Mouse (Mus musculus) urinary bladder, postnatal 36 days (tissue): ENCODE measurements around the gene Serpina16.
A peak's percentile ranks its signal among the peaks of the same experiment; 100 is the strongest.

ENCODE experiments used
- DNase-seq, 2 experiments: peaks; one replicate each; pipeline ENCODE4 v3.0.0; 2022; ENCODE audit warnings: low spot score in 2 of 2, mixed read lengths in 1 of 2

Serpina16 gene

DNA sequence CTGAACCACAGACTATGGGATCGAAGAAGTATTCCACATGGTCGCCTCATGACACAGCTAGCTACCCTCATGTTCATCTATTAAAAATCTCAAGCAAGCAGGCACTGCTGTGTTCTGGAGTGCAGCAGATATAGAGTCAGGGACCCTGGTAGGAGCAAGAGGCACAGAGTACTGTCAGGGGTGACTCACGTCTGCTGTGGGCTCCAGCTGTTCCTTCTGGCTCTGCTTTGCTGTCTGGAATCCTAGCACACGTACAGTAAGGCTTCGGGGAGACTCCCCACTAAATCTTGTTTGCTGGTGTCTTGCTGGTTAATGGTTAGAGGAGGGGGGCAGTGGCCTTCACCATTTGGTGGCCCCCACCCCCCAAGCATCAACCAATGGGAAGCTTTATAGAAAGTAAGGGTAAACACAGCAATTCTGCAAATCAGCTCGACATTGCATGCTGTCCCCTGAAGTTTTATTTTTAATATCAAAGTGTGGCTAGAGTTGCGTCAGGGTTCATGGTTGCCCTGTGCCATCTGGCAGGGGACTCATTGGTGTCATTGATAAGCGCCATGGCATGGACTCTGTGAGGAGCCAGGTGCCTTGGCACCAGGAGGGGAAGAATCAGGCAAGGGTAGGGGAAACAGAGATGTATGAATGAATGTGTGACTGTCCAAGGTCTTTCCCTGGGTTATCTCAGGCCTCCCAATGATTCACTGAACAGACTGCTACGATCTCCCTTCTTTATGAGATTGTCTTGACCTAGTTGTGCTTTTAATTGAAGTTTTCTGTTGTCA lies 18.9 kb downstream of the Serpina16 start, which contains the start of gene Serpina6:
Serpina6 (minus strand) TSS at position 365 of the 779 bp plus-strand sequence.
- DNase-seq: no peak

DNA sequence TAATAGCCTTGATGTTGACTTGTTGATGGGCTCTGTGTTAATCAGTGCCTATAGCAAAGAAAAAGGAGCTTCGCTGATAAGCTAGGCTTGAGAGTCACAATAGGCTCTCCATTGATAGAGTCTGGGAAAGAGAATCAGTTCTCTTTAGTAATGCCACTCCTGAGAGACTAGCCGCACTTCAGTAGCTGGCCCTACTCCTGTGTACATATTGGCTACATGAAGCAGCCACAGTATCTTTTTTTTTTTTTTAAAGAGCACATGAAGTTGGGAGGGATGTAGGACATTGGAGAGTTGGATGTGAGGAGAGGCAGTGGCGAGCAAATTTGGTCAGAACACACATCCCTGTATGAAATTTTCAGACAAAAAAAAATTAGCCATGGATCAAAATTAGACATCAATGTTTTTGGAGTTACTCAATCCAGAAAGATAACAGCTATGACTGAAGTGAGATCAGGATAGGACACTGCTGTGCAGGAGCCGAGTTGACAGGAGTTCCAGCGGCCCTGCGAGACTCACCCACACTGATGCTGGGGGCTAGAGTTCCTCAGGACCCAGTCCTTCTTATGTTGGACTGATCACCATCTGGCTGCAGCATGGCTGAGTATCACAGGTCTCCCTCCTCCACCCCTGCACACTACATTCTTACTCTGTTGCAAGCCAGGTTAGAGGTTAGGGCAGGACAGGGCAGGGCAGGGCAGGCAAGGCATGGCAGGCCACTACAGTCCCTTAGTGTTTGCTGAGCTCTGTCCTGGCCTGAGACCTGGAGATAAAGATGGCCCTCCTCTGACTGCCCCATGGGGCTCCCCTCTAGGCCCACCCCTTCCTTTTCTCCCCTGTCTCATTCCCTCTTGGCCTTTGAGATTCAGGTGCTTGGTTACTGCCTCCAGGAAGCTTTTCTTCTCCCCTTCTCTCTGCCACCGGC lies 20.6 kb downstream of the Serpina16 start:
- DNase-seq: no peak

DNA sequence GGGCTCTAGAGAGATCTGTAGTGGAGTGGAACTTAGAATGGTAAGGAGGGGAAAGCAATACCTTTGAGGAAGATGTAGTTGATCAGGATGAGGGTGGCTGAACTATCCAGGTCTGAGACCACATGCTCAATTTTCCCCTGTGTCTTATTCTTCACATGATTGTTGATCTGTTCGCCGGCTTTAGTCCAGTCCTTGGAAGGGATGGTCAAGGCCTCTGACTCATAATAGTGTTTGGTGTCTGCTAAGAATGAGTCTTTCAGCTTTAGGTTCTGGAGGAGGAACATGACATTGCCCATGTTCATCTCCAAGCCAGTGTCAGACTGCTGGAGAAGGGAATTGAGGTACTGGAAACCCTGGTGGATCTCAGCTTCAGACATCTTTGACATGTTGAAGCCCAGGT lies 22.1 kb downstream of the Serpina16 start:
- no peak for DNase-seq

DNA sequence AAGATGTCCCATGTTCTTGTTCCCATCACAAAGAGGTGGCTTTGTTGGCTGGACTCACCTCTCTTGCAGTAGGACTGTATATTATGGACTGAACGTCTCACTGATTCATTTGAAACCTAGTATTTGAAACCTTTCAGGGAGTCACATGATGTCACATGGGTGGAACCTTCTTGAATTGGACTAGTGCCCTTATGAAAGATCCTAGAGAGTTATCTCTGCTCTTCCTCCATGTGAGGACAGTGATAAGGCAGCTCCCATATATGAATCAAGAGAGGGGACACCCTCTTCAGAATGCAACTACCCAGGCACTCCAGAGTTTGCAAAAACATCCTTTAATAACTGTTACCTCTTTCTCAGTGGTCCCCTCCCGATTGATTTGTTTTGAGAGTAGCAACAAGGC lies 29.6 kb downstream of the Serpina16 start:
- no peak for DNase-seq

DNA sequence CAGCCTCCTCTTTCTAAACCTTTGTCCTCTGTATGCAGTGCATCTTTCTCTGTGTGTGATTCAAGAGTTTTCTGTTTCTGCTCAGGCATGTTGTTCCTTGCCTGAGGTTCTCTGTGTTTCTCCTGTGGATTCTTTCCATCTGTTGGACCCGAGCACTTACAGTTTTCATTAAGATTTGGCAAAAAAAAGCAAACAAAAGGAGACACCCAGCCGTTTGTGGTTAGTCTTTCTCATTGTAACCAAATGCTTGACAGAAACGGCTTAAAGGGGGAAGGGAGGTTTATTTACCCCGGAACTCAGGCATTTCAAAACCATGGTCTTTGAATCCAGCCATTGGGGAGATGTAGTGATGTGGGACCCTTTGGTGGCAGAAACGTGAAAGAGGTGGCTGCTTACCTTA lies 31.3 kb downstream of the Serpina16 start:
- DNase-seq: no peak

DNA sequence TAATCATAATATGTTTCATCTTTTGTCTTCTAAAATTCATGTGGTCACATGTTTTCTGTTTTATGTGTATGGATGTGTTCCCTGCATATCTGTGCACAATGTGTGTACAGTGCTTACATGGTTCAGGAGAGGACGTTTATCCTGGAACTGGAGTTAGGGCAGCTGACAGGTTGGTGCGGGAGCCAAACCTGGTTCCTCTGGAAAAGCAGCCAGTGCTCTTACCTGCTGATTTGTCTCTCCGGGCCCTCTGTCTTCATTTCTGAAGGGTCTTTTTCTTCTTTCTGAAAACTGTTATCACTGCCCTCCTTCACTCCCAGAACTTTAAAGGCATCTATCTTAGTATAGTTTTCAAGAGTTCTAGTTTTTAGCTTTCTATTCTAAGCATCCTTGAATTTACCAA lies 32.1 kb downstream of the Serpina16 start:
- DNase-seq: no peak

DNA sequence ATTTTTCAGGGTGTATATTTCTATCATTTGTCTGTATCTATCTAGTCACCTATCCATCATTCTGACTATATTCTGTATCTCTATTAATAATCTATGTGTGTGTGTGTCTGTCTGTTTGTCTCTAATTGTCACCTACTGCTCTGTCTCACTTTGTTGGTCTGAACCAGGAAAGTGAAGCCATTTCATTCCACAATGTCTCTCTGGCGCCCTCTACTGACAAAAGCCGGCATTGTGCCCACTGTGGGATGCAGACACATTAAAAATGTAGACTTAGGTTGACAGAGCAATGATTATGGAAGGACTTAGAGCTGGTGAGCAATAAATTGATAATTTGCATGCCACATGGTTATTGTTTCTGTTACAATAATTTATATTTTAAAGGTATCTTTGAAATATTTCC lies 32.6 kb downstream of the Serpina16 start:
- peak; percentile 77 to 78 for DNase-seq

DNA sequence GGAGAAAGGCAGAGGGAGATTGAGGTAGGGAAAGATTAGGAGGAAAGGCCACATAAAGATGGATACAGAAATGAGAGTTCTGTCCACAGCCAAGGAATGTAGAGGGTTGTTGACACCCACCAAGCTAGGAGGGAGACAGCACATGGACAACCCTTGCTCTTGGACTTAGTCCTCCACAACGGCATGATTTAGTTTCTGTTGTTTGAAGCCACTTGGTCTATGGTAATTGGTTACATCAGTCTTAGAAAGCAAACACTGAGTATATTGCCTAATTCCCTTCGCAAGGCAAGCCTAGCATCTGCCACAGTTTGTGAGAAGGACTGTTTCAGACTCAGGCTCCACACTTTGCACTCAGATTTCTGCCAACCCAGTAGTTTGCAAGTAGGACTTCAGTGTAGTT lies 40.1 kb downstream of the Serpina16 start:
- no peak for DNase-seq

DNA sequence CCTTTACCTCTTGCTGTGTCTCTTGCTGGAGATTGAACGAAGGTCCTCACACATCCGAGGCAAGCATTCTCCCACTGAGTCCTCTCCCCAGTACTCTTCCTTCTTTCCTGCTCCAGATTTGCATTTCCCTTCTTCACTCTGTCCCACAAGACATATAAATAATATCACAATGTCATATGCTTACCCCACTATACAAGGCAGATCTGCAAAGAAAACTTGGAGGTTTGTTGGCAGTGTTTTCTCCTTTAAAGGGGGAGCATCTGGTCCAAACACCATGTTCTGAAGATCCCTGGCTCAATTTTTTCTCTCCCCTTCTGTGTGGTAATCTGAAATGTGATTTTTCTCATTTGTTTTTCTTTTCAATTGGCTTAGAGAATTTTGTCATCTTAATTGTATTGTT lies 41.5 kb downstream of the Serpina16 start:
- no peak for DNase-seq

DNA sequence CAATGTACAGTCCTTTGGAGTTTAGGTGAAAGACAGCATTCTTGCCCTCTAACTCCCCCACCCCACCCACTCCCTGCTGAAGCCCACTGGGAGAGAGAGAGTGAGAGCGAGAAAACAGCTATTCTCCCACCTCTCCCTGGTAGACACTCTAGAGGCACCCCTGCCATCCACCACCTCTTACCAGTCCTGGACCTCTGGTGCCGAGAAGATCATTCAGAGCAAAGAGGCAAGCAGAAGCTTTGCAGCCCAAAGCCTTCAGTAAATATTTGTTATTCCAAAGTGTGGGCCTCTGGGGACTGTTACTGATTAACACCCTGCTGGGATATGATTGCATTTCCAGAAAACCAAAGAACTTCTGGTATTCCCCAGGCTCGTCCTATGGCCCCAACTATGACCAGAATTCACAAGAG lies 44.7 kb downstream of the Serpina16 start, which contains the start of gene Serpina10:
Serpina10 (minus strand) TSS at position 242 of the 410 bp plus-strand sequence.
- DNase-seq: no peak
